Mouse (Mus musculus): Measurements from ENCODE around the gene Il10rb.

DNA sequence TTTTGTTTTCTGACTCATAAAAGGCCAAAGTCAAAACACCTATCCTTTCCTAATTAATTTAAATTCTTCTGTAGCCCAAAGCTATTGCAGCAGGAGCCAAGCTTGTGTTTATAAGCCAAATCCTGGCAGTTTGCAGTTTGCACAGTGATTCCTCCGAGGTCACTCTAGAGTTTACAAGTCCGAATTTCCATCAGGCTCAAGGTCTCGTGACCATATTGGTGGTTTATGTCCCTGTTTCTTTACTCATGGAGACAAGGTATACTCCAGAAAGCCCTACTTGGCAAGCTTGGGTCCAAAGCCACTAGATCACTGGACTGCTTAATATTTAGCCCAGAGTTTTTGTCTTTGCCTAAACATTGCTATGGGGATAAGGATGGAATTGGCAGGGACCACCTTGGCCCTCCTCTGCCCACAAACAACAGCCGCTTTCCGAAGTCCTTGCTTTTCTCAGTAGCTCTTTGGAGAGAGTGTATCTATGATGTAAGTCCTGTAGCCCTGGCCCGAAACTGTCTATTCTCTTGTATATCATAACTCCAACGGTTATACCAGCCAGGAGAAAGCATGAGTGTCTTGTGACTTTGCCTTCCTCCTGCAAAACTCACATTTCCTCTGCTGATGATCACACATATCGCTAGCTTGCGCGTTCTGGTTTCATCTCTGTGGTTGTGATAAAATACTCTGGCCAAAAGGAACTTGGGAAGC, 19.4 kb upstream of the Il10rb start:
- TF ChIP-seq CTCF (IDR thresholded peaks at IDR 0.05) (no peak), POLR2A (IDR thresholded peaks at IDR 0.05; ENCODE audit: insufficient read depth, low read depth, low read length) (no peak), EP300 (IDR thresholded peaks at IDR 0.05; ENCODE audit: insufficient read depth, low read depth, low read length) (no peak)
